Mouse (Mus musculus) hindbrain, embryonic 16.5 days (tissue): ENCODE measurements around the gene Omt2b. TPM values are rescaled to one million over a fixed set of nuclear protein-coding genes. Genes with fewer than 3 reads are reported as not detected.
"Not testable (repeated sequence)": the region's sequence is repeated elsewhere in the genome, so short reads cannot be mapped to it uniquely, and the experiment has no call there.

Experiments used
- ATAC-seq: fragments of 200-750 bp; cut with Nextera tagmentation; 2 replicates; pipeline ENCODE4 v1.8.0; 2017; ENCODE audit warnings: moderate TSS enrichment, moderate library complexity
- H3K27ac ChIP-seq: fragments of 300-500 bp; sonication (generic); 2 replicates; pipeline ENCODE4 v1.5.1; 2014; ENCODE audit warnings: low read depth, mild to moderate bottlenecking, control low read depth, low read length, moderate library complexity
- H3K27me3 ChIP-seq: fragments of 300-500 bp; sonication (generic); replicated peaks from 2 replicates; pipeline ENCODE4 v1.6.1; 2014; ENCODE audit warnings: low read length; ENCODE audit not compliant: control insufficient read depth, insufficient read depth
- H3K36me3 ChIP-seq: fragments of 300-500 bp; sonication (generic); 2 replicates; pipeline ENCODE4 v1.6.1; 2014; ENCODE audit warnings: mild to moderate bottlenecking, low read length, moderate library complexity, mixed read lengths; ENCODE audit not compliant: control insufficient read depth, insufficient read depth
- H3K4me1 ChIP-seq: fragments of 300-500 bp; sonication (generic); 2 replicates; pipeline ENCODE4 v1.6.1; 2014; ENCODE audit warnings: low read depth, low read length; ENCODE audit not compliant: control insufficient read depth, insufficient read depth
- H3K4me2 ChIP-seq: fragments of 300-500 bp; sonication (generic); 2 replicates; pipeline ENCODE4 v1.6.1; 2014; ENCODE audit warnings: mild to moderate bottlenecking, low read length, control low read depth, moderate library complexity
- H3K4me3 ChIP-seq: fragments of 300-500 bp; sonication (generic); 2 replicates; pipeline ENCODE4 v1.5.1; 2014; ENCODE audit warnings: mild to moderate bottlenecking, low read length, control low read depth, moderate library complexity
- H3K9ac ChIP-seq: fragments of 300-500 bp; sonication (generic); 2 replicates; pipeline ENCODE4 v1.6.1; 2014; ENCODE audit warnings: low read depth, mild to moderate bottlenecking, control low read depth, low read length, moderate library complexity
- H3K9me3 ChIP-seq: fragments of 300-500 bp; sonication (generic); 2 replicates; pipeline ENCODE4 v1.6.1; 2014; ENCODE audit warnings: mild to moderate bottlenecking, low read length, moderate library complexity; ENCODE audit not compliant: control insufficient read depth
- WGBS: fragments of 180-500 bp; shearing (Covaris S2); extraction: QIAGEN DNeasy Blood & Tissue Kit; methylation state at CpG from one replicate; pipeline ENCODE4 v1.1.7; 2014; 5-methylcytosine and 5-hydroxymethylcytosine counted together
- polyA plus RNA-seq: library from polyadenylated mRNA; unstranded; fragments of >200 nt; fragmentation: Nextera tagmentation; extraction: Ambion mirVana; gene quantifications from 2 replicates; pipeline ENCODE4 v1.2.1, GENCODE M21; 2015

The Omt2b gene
- not detected in 2 replicates for polyA plus RNA-seq

- H3K9ac ChIP-seq, ATAC-seq, H3K4me1 ChIP-seq, H3K27me3 ChIP-seq, H3K4me3 ChIP-seq, H3K9me3 ChIP-seq, H3K27ac ChIP-seq, H3K4me2 ChIP-seq, H3K36me3 ChIP-seq: not testable (repeated sequence)
- 60% methylated on average over 1 of the region's 1 CpGs for WGBS
Observed at GRCm38 (mm10) chr9:78327289-78327688, at the start of gene Omt2b. TSS of gene Omt2b (plus strand) at chr9:78327589.

GRCm38 (mm10) chr9:78282002-78282711 lies 45.2 kb upstream of the Omt2b start:
- ATAC-seq, H3K9me3 ChIP-seq, H3K4me3 ChIP-seq, H3K4me1 ChIP-seq, H3K27me3 ChIP-seq, H3K9ac ChIP-seq, H3K4me2 ChIP-seq, H3K27ac ChIP-seq, H3K36me3 ChIP-seq: not testable (repeated sequence)
- 86% methylated on average over 4 of the region's 4 CpGs for WGBS

GRCm38 (mm10) chr9:78289063-78289462 lies 38.3 kb upstream of the Omt2b start:
- ATAC-seq, H3K4me3 ChIP-seq, H3K36me3 ChIP-seq, H3K27ac ChIP-seq, H3K4me1 ChIP-seq, H3K9me3 ChIP-seq, H3K27me3 ChIP-seq, H3K4me2 ChIP-seq, H3K9ac ChIP-seq: not testable (repeated sequence)
- 78% methylated on average over 1 of the region's 1 CpGs for WGBS

- not testable (repeated sequence) for H3K27ac ChIP-seq, H3K36me3 ChIP-seq, H3K27me3 ChIP-seq, ATAC-seq, H3K4me2 ChIP-seq, H3K9me3 ChIP-seq, H3K4me3 ChIP-seq, H3K4me1 ChIP-seq, H3K9ac ChIP-seq
- 87% methylated on average over 3 of the region's 3 CpGs for WGBS
Observed at GRCm38 (mm10) chr9:78289723-78290122, 37.7 kb upstream of the Omt2b start, which contains the start of gene Gm10639. TSS of gene Gm10639 (plus strand) at chr9:78289923.

- not testable (repeated sequence) for H3K27me3 ChIP-seq, H3K9me3 ChIP-seq, H3K9ac ChIP-seq, H3K4me1 ChIP-seq, H3K4me3 ChIP-seq, H3K4me2 ChIP-seq, ATAC-seq, H3K36me3 ChIP-seq, H3K27ac ChIP-seq
- WGBS: 89% methylated on average over 8 of the region's 8 CpGs
Observed at GRCm38 (mm10) chr9:78292462-78292861, 34.9 kb upstream of the Omt2b start.

- WGBS: 67% methylated on average over 1 of the region's 1 CpGs
- not testable (repeated sequence) for H3K36me3 ChIP-seq, ATAC-seq, H3K27ac ChIP-seq, H3K4me2 ChIP-seq, H3K27me3 ChIP-seq, H3K9ac ChIP-seq, H3K4me3 ChIP-seq, H3K9me3 ChIP-seq, H3K4me1 ChIP-seq
Observed at GRCm38 (mm10) chr9:78293683-78294082, 33.7 kb upstream of the Omt2b start.

- not testable (repeated sequence) for H3K27ac ChIP-seq, H3K4me3 ChIP-seq, H3K4me1 ChIP-seq, H3K9me3 ChIP-seq, H3K9ac ChIP-seq, H3K27me3 ChIP-seq, ATAC-seq, H3K36me3 ChIP-seq, H3K4me2 ChIP-seq
- WGBS: 86% methylated on average over 5 of the region's 7 CpGs
Observed at GRCm38 (mm10) chr9:78294781-78295180, 32.6 kb upstream of the Omt2b start.

GRCm38 (mm10) chr9:78296089-78296488 lies 31.3 kb upstream of the Omt2b start:
- 15% methylated on average over 6 of the region's 6 CpGs for WGBS
- not testable (repeated sequence) for H3K4me2 ChIP-seq, H3K9ac ChIP-seq, H3K4me3 ChIP-seq, H3K36me3 ChIP-seq, H3K27ac ChIP-seq, H3K4me1 ChIP-seq, H3K27me3 ChIP-seq, ATAC-seq, H3K9me3 ChIP-seq

GRCm38 (mm10) chr9:78298232-78298631 lies 29.2 kb upstream of the Omt2b start:
- 100% methylated on average over 1 of the region's 1 CpGs for WGBS
- no peak for ATAC-seq
- no peaks in the 10 kb centered on the region for H3K36me3 ChIP-seq
- H3K27ac ChIP-seq: no peak overlapping the region
- no peak overlapping the region for H3K9ac ChIP-seq
- no peaks in the 10 kb centered on the region for H3K27me3 ChIP-seq
- no peak overlapping the region for H3K4me3 ChIP-seq
- no peaks in the 10 kb centered on the region for H3K9me3 ChIP-seq
- H3K4me1 ChIP-seq: no peaks in the 10 kb centered on the region
- H3K4me2 ChIP-seq: no peak overlapping the region
